Mouse (Mus musculus) gastrocnemius, postnatal 14 days (tissue): ENCODE data around the gene Cnfn. TPM values are rescaled to one million over a fixed set of nuclear protein-coding genes. Genes with fewer than 3 reads are reported as not detected.
A peak's percentile ranks its signal among the peaks of the same experiment; 100 is the strongest.
"Not testable (repeated sequence)": the region's sequence is repeated elsewhere in the genome, so short reads cannot be mapped to it uniquely, and the experiment has no call there.

Source experiments
- DNase-seq: peaks from one replicate; pipeline ENCODE4 v3.0.0; 2021; ENCODE audit warnings: mixed read lengths
- intact Hi-C: fragments of 180-260 bp; cut with DNase I; formaldehyde crosslinking; loops from one replicate; pipeline ENCODE4 v1.15.1; 2025; ENCODE audit warnings: low total_unique reads
- long read RNA-seq, 2 experiments: library from polyadenylated mRNA; stranded (forward); transcript quantifications; one replicate each; pipeline ENCODE4 v2.0.0; 2021
- total RNA-seq, 2 experiments: library from RNA; stranded (reverse); gene quantifications; 2 replicates each; pipeline ENCODE4 v1.2.3; 2021

Gene Cnfn
- total RNA-seq, result not detected
- long read RNA-seq, experiment 1, result 0 reads
- long read RNA-seq, experiment 2, result 0 reads

GRCm38 (mm10) chr7:25369058-25369749 lies at the start of gene Cnfn:
Cnfn (minus strand) TSS chr7:25369724.
- no peak for DNase-seq
- intact Hi-C loops, result loop anchor here (5.0 kb wide), 1 partner anchor 43 kb away; the partner anchor contains the start of gene Cxcl17

- no peak for DNase-seq
- intact Hi-C loops, result no loop called here
Measured at GRCm38 (mm10) chr7:25417597-25417996, 48.1 kb upstream of the Cnfn start.

- intact Hi-C loops, result loop anchor here (5.0 kb wide), 1 partner anchor 46 kb away; the partner anchor contains the start of gene Cnfn
- no peak for DNase-seq
Measured at GRCm38 (mm10) chr7:25412833-25413441, 43.4 kb upstream of the Cnfn start, which contains the start of gene Cxcl17. Cxcl17 (minus strand) TSS chr7:25412886.

- intact Hi-C loops, result loop anchor here (5.0 kb wide), 1 partner anchor 45 kb away; the partner anchor contains the start of gene Cnfn
- no peak for DNase-seq
Measured at GRCm38 (mm10) chr7:25411861-25412260, 42.3 kb upstream of the Cnfn start.

GRCm38 (mm10) chr7:25410969-25411615 lies 41.6 kb upstream of the Cnfn start:
- intact Hi-C loops, result loop anchor here (5.0 kb wide), 1 partner anchor 44 kb away; the partner anchor contains the start of gene Cnfn
- DNase-seq, result no peak

GRCm38 (mm10) chr7:25409114-25409760 lies 39.7 kb upstream of the Cnfn start:
- intact Hi-C loops, result no loop called here
- DNase-seq, result no peak

GRCm38 (mm10) chr7:25406468-25406867 lies 36.9 kb upstream of the Cnfn start:
- intact Hi-C loops, result no loop called here
- no peak for DNase-seq

GRCm38 (mm10) chr7:25402671-25403101 lies 33.2 kb upstream of the Cnfn start:
- intact Hi-C loops, result no loop called here
- DNase-seq, result peak; percentile 41

- intact Hi-C loops, result no loop called here
- no peak for DNase-seq
Measured at GRCm38 (mm10) chr7:25401986-25402385, 32.5 kb upstream of the Cnfn start.

- intact Hi-C loops, result no loop called here
- DNase-seq, result no peak
Measured at GRCm38 (mm10) chr7:25401551-25401950, 32.0 kb upstream of the Cnfn start.

GRCm38 (mm10) chr7:25399028-25399427 lies 29.5 kb upstream of the Cnfn start:
- DNase-seq, intact Hi-C loops: not testable (repeated sequence)

- intact Hi-C loops, result no loop called here
- DNase-seq, result no peak
Measured at GRCm38 (mm10) chr7:25398610-25399009, 29.1 kb upstream of the Cnfn start, which contains the start of gene Lipe. Lipe (minus strand) TSS chr7:25398710.

GRCm38 (mm10) chr7:25396621-25397020 lies 27.1 kb upstream of the Cnfn start:
- DNase-seq, result no peak
- intact Hi-C loops, result no loop called here

GRCm38 (mm10) chr7:25395558-25396521 lies 26.3 kb upstream of the Cnfn start:
- peak; percentile 98 for DNase-seq
- intact Hi-C loops, result no loop called here

GRCm38 (mm10) chr7:25395186-25395557 lies 25.6 kb upstream of the Cnfn start:
- no peak for DNase-seq
- intact Hi-C loops, result no loop called here

- intact Hi-C loops, result no loop called here
Measured at GRCm38 (mm10) chr7:25394754-25395153, 25.2 kb upstream of the Cnfn start.

GRCm38 (mm10) chr7:25393451-25394210 lies 24.1 kb upstream of the Cnfn start:
- DNase-seq, result no peak

More at GRCm38 (mm10) chr7:25394754-25395153, 25.2 kb upstream of the Cnfn start:
- no peak for DNase-seq

GRCm38 (mm10) chr7:25392851-25393250 lies 23.3 kb upstream of the Cnfn start:
- intact Hi-C loops, result no loop called here
- no peak for DNase-seq

More at GRCm38 (mm10) chr7:25393451-25394210, 24.1 kb upstream of the Cnfn start:
- intact Hi-C loops, result no loop called here
